Mouse (Mus musculus): ENCODE data around the gene Hyou1. TPM values are rescaled to one million over a fixed set of nuclear protein-coding genes. Genes with fewer than 3 reads are reported as not detected.
"Not testable (repeated sequence)": the region's sequence is repeated elsewhere in the genome, so short reads cannot be mapped to it uniquely, and the experiment has no call there.

The Hyou1 gene
- total RNA-seq, 2 experiments from 2014 or later, result 24.2 to 33.6 TPM

DNA sequence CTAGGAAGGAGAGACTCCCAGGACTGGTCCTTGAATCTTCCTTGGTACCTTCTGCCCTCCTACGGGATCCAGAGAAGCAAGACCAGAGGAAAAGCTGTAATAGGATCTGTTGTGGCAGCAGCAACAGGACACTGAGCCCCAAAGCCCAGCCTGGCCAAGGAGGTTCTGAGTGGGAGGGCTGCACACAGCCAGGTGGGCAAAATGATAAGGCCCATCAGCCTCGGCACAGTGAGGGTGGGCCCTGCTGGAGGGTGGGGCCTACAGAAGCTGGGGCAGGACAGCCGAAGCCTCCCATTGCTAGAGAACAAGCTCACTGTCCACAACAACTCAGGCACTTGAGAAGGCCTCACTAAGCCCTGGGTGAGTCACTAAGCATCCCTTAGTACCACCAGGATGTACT is 37.1 kb upstream of the Hyou1 start:
- Histone ChIP-seq H3K4me3 (peak overlapping the region; percentile 97; the same call in 1 of the 2 replicates), H3K27ac (no peak overlapping the region)
- intact Hi-C loops (cut with DNase I), result no loop called here
- DNase-seq, result no peak
- no peak for TF ChIP-seq CTCF (IDR thresholded peaks at IDR 0.05)

- H3K4me3 ChIP-seq, result peak overlapping the region; percentile 97
- intact Hi-C loops (cut with DNase I), result no loop called here
Observed at GRCm38 (mm10) chr9:44342605-44343004, 36.7 kb upstream of the Hyou1 start.

DNA sequence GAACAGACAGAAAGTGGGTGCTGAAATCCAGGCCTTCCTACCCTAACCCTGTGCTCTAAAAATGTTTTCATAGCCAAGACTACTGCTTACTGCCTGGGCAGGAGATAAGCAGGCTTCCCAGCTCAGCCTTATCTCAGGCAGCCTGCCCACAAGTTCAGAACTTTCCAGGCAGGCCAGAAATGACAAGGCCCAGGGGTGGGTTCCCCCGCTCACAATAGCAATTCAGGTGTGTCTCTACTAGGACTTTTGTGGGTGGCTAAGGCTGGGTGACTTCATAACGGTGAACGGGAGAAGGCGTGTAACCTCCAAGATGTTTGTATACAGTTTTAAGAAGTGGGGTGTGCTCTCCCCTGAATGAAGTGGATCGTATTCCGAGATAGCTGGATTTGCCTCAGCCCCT is 36.0 kb upstream of the Hyou1 start:
- DNase-seq, result no peak
- H3K27ac ChIP-seq, result peak overlapping the region; percentile 100
- no peak for TF ChIP-seq CTCF (IDR thresholded peaks at IDR 0.05)
- peak overlapping the region; percentile 97 for H3K4me3 ChIP-seq
- intact Hi-C loops (cut with DNase I), result no loop called here

More at GRCm38 (mm10) chr9:44342605-44343004, 36.7 kb upstream of the Hyou1 start:
- H3K27ac ChIP-seq, result peak overlapping the region; percentile 100
- DNase-seq, result no peak
- no peak for TF ChIP-seq CTCF (IDR thresholded peaks at IDR 0.05)

GRCm38 (mm10) chr9:44343781-44344421 is 35.4 kb upstream of the Hyou1 start, which contains the start of gene Hmbs:
Gene Hmbs (minus strand): TSS chr9:44344228.
- peak within 1 kb of the TSS; percentile 100 for H3K27ac ChIP-seq
- H3K4me3 ChIP-seq, result peak within 1 kb of the TSS; percentile 97
- peak; percentile 94 for DNase-seq
- intact Hi-C loops (cut with DNase I), result no loop called here
- TF ChIP-seq CTCF (IDR thresholded peaks at IDR 0.05), result no peak

DNA sequence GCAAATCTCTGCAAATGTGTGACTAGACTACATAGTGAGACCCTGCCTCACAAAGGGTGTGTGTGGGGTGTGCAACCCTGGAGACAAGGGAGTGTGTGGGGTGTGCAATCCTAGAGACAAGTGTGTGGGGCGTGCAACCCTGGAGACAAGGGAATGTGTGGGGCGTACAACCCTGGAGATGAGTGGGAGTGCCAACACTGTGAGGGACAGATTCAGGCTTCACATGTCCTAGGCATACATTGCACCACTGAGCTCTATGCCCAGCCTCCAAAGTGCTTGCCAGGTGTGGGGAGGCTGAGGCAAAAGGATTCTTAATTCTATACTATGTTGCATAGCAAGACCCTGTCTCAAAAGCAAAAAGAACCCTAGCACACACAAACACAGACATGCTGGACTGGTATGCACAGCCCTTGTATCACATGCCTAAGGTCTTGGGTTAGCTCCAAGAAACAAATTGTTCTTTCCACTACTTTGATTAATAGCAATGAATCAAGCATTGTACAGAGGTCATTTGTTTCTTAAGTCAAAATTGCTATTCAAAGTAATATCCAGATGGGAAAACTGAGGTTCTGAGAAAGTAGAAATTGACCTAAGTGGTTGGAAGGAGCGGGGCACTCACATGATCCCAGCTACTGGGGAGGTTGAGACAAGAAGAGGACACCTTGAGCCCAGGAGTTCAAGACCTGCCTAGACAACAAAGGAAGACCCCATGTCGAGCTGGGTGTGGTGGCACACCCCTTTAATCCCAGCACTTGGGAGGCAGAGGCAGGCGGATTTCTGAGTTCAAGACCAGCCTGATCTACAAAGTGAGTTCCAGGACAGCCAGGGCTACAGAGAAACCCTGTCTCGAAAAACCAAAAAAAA is 33.5 kb upstream of the Hyou1 start:
- TF ChIP-seq CTCF (IDR thresholded peaks at IDR 0.05), result no peak
- Histone ChIP-seq H3K4me3 (no peak overlapping the region), H3K27ac (no peak overlapping the region)
- no peak for DNase-seq
- intact Hi-C loops (cut with DNase I), result no loop called here

DNA sequence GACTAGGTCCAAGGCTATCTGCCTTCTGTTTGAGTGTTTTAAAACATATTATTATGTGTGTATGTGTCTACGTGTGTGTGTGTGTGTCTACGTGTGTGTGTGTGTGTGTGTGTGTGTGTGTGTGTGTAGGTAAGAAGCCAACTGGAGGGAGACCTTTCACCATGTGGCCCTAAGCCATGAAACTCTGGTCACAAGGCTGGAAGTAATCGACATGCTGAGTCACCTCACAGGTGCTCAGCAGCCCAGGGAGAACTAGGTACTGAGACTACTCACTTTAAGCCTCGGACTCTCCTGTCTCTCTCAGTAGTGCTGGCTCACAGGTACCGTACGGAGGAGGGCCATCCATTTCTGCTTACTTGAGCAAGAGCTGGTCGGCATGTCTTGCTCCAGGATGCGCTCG is 32.1 kb upstream of the Hyou1 start:
- no peak overlapping the region for H3K4me3 ChIP-seq
- intact Hi-C loops (cut with DNase I), result no loop called here
- TF ChIP-seq CTCF (IDR thresholded peaks at IDR 0.05), result no peak
- no peak overlapping the region for H3K27ac ChIP-seq
- no peak for DNase-seq

GRCm38 (mm10) chr9:44347621-44348020 is 31.7 kb upstream of the Hyou1 start:
- no peak for DNase-seq
- TF ChIP-seq CTCF (IDR thresholded peaks at IDR 0.05), result no peak
- intact Hi-C loops (cut with DNase I), result no loop called here
- H3K4me3 ChIP-seq, result no peak overlapping the region
- no peak overlapping the region for H3K27ac ChIP-seq

GRCm38 (mm10) chr9:44348546-44348945 is 30.7 kb upstream of the Hyou1 start:
- intact Hi-C loops (cut with DNase I), result no loop called here
- no peak for DNase-seq
- no peak for TF ChIP-seq CTCF (IDR thresholded peaks at IDR 0.05)
- Histone ChIP-seq H3K27ac (no peak overlapping the region), H3K4me3 (no peak overlapping the region)

- H3K4me3 ChIP-seq, result no peak overlapping the region
- H3K27ac ChIP-seq, result no peak overlapping the region
- TF ChIP-seq CTCF (IDR thresholded peaks at IDR 0.05), result no peak
- DNase-seq, result no peak
- intact Hi-C loops (cut with DNase I), result no loop called here
Observed at GRCm38 (mm10) chr9:44351396-44351795, 27.9 kb upstream of the Hyou1 start.

DNA sequence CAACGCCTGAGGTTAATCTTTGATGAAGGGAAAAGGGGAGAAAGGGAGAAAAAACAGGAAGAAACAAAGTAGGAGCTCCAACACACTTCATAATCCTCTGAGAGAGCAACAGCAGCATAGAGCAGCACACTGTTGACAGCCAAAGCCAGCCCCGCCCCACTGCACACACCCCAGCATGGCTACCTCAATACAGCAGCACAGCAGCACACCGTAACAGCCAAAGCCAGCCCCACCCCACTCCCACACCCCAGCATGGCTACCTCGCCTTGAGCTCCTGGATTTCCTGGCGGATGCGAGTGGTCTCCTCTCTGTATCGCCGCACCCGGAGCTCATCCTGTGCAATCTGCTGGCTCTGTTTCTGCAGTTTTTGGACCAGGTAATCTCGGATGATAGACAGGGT is 27.0 kb upstream of the Hyou1 start:
- no peak for TF ChIP-seq CTCF (IDR thresholded peaks at IDR 0.05)
- H3K27ac ChIP-seq, result no peak overlapping the region
- intact Hi-C loops (cut with DNase I), result no loop called here
- DNase-seq, result no peak
- H3K4me3 ChIP-seq, result no peak overlapping the region

DNA sequence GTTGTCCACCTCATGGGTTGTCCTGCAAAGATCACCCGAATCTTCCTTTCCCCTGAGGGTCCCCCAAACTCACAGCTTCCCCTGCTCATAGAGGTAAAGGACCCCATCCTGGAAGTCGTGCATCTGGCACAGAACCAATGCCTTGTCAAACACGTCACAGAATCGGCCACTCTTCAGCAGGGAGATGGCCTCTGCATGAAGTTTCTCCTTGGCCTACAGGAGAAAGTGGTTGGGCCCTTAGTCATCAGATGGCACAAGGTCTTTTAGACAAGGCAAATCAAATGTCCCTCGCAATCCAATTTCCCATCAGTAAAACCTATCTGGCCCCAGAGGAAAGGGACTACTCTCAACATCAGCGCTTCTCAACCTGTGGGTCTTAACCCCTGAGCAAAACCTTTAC is 26.1 kb upstream of the Hyou1 start:
- intact Hi-C loops (cut with DNase I), result no loop called here
- Histone ChIP-seq H3K27ac (no peak overlapping the region), H3K4me3 (no peak overlapping the region)
- DNase-seq, result no peak
- TF ChIP-seq CTCF (IDR thresholded peaks at IDR 0.05), result no peak

DNA sequence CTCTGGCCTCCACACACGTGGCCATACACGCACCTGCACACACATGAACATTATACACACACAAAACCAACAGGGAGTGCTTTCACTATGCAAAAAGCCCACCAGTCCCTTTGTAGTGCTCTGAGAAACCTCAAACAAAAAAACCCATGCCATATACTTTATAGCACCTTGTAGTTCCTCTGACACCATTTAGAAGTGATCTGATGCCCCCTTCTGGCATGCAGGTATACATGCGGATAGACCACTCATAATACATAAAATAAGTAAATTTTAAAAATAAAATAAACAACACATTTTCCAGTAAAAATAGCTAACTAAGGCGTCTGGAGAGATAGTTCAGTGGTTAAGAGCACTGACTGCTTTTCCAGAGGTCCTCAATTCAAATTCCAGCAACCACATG is 22.1 kb upstream of the Hyou1 start:
- no peak for DNase-seq
- intact Hi-C loops (cut with DNase I), result loop anchor here (1.0 kb wide), 1 partner anchor 65 kb away; no protein-coding TSS in a partner anchor
- no peak overlapping the region for H3K27ac ChIP-seq
- H3K4me3 ChIP-seq, result no peak overlapping the region
- peak; percentile 52 for TF ChIP-seq CTCF (IDR thresholded peaks at IDR 0.05)

GRCm38 (mm10) chr9:44361190-44361917 is 17.9 kb upstream of the Hyou1 start, which contains the start of gene Vps11:
Gene Vps11 (minus strand): TSS chr9:44361670.
- Histone ChIP-seq H3K4me3 (peak within 1 kb of the TSS; percentile 74), H3K27ac (peak within 1 kb of the TSS; percentile 87)
- intact Hi-C loops (cut with DNase I), result no loop called here
- no peak for TF ChIP-seq CTCF (IDR thresholded peaks at IDR 0.05)
- peak; percentile 96 for DNase-seq

DNA sequence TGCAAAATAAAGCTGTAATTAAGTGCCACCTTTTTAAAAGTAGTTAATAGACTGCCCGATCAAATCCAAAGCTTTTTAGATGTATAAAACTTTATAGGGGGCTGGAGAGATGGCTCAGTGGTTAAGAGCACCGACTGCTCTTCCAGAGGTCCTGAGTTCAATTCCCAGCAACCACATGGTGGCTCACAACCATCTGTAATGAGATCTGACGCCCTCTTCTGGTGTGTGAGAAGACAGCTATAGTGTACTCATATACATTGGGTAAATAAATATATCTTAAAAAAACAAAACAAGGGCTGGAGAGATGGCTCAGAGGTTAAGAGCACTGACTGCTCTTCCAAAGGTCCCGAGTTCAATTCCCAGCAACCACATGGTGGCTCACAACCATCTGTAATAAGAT is 17.4 kb upstream of the Hyou1 start:
- peak overlapping the region; percentile 87 for H3K27ac ChIP-seq
- intact Hi-C loops (cut with DNase I); DNase-seq: not testable (repeated sequence)
- H3K4me3 ChIP-seq, result peak overlapping the region; percentile 74

Data from gastrocnemius, adult 2 months (tissue).